Mouse (Mus musculus) urinary bladder, postnatal 0 days (tissue): Measurements from ENCODE around the gene Vmn1r8. TPM values are rescaled to one million over a fixed set of nuclear protein-coding genes. Genes with fewer than 3 reads are reported as not detected.

ENCODE experiments used
- polyA plus RNA-seq: library from polyadenylated mRNA; unstranded; fragments of >200 nt; fragmentation: Nextera tagmentation; extraction: Ambion mirVana; gene quantifications from 2 replicates; pipeline ENCODE4 v1.2.1, GENCODE M21; 2015

Gene Vmn1r8
- not detected in 2 replicates for polyA plus RNA-seq

DNA sequence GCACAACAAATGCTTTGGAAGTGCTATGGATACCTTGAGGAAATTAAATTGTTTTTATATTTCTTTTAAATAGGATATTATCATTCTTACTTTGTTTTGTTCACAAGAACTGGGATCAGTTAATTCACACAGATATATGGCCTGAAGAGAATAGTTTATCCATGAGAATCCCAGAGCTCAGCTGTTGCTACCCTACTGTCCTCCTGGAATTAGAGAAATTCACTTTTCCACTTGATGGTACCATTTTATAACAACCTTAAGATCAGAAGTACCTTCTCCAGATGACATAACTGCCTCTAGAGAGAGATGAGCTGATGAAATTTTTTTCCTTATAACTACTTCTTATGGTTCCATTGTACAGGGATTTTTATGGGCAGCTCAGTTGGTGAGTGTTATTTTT is at the start of gene Vmn1r8:
Gene Vmn1r8 (plus strand): TSS at position 301 of the 400 bp plus-strand sequence.

DNA sequence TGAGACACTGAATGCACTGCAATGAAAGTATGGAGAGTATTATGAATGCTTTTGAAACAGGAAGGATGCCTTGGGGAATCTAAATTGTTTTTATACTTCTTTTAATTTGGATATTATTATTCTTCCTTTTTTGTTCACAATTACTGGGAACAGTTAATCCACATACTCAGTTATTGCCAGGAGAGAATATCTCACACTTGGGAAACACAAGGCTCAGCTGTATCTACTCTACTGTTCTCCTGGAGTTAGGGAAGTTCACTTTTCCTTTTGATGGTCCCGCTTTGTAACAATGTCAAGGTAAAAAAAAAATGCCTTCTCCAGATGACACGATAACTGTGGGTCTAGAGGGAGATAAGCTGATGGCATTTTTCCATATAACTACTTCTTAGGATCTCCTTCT is 35.1 kb upstream of the Vmn1r8 start, which contains the start of gene Vmn1r6:
Gene Vmn1r6 (plus strand): TSS at position 301 of the 400 bp plus-strand sequence.

DNA sequence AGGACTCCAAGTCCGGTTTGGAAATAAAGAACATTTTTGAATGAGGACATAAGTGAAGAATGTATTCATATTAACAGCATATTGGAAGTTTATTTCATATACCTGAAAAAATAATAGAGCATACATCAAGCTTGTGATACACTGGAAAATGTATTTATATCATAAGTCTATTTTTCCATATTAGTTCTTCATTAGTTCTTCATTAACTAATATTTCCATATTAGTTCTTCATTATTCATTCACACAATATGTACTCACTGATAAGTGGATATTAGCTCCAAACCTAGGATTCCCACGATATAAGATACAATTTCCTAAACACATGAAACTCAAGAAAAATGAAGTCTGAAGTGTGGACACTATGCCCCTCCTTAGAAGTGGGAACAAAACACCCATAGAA is 6.9 kb upstream of the Vmn1r8 start, which contains the start of gene Vmn1r7:
Gene Vmn1r7 (minus strand): TSS at position 101 of the 400 bp plus-strand sequence.

GRCm38 (mm10) chr6:57066487-57066886 is 34.4 kb downstream of the Vmn1r8 start, which contains the start of gene Vmn1r9:
Gene Vmn1r9, plus strand, starts transcription at chr6:57066787.

Other genes with a start within 250 kb of the Vmn1r8 start
- gene Kbtbd2, start 234.5 kb upstream of the Vmn1r8 start, polyA plus RNA-seq = 12.1 and 13.6 TPM in 2 replicates
- 120 and 136 TPM in 2 replicates for gene Fkbp9, start 200.2 kb upstream of the Vmn1r8 start, polyA plus RNA-seq
- 39.8 and 41.6 TPM in 2 replicates for gene Nt5c3, start 108.4 kb upstream of the Vmn1r8 start, polyA plus RNA-seq
- gene Vmn1r4, start 108.3 kb upstream of the Vmn1r8 start, polyA plus RNA-seq = 0.13 and 0.22 TPM in 2 replicates
- gene Vmn1r5, start 62.0 kb upstream of the Vmn1r8 start, polyA plus RNA-seq = not detected in 2 replicates
- not detected in 2 replicates for gene Vmn1r6, start 35.0 kb upstream of the Vmn1r8 start, polyA plus RNA-seq
- not detected in 2 replicates for gene Vmn1r7, start 7.0 kb upstream of the Vmn1r8 start, polyA plus RNA-seq
- gene Vmn1r9, start 34.5 kb downstream of the Vmn1r8 start, polyA plus RNA-seq = not detected in 2 replicates
- gene Vmn1r10, start 77.2 kb downstream of the Vmn1r8 start, polyA plus RNA-seq = not detected in 2 replicates
- not detected in 2 replicates for gene Vmn1r11, start 101.2 kb downstream of the Vmn1r8 start, polyA plus RNA-seq
- not detected in 2 replicates for gene Vmn1r12, start 124.6 kb downstream of the Vmn1r8 start, polyA plus RNA-seq
- not detected in 2 replicates for gene Vmn1r13, start 171.0 kb downstream of the Vmn1r8 start, polyA plus RNA-seq
- gene Vmn1r14, start 199.4 kb downstream of the Vmn1r8 start, polyA plus RNA-seq = not detected in 2 replicates
- not detected in 2 replicates for gene Vmn1r15, start 225.7 kb downstream of the Vmn1r8 start, polyA plus RNA-seq